Mouse (Mus musculus) myocyte (in vitro differentiated cells): ENCODE measurements at regions not wholly inside any gene's neighbourhood (a gene's known extent, or its start where the extent isn't known, plus 50 kb on each side); places are given as distances from the start of the nearest gene placed in this dataset.

Source experiments
- MAX ChIP-seq: IDR thresholded peaks from one replicate; pipeline ENCODE4 v1.6.1; 2011; ENCODE audit warnings: low read depth, mild to moderate bottlenecking, control low read depth
- MYOD1 ChIP-seq, 3 experiments: IDR thresholded peaks; one replicate each; pipeline ENCODE4 v1.6.1; 2011; ENCODE audit warnings: control low read depth in 2 of 3, low read depth in 2 of 3, mild to moderate bottlenecking in 2 of 3, moderate library complexity in 1 of 3; ENCODE audit not compliant: insufficient read length in 2 of 3, control insufficient read depth in 1 of 3
- MYOG ChIP-seq, 3 experiments: IDR thresholded peaks; one replicate each; pipeline ENCODE4 v1.6.1; 2011; ENCODE audit warnings: control low read depth in 2 of 3, low read depth in 2 of 3, mild to moderate bottlenecking in 2 of 3; ENCODE audit not compliant: insufficient read length in 2 of 3, control insufficient read depth in 1 of 3, insufficient read depth in 1 of 3
- POLR2A ChIP-seq: IDR thresholded peaks from one replicate; pipeline ENCODE4 v1.6.1; 2011; ENCODE audit warnings: low read depth, mild to moderate bottlenecking, control low read depth, moderate library complexity; ENCODE audit not compliant: insufficient read length
- POLR2AphosphoS2 ChIP-seq: IDR thresholded peaks from one replicate; pipeline ENCODE4 v1.6.1; 2011; ENCODE audit warnings: low read depth, control low read depth; ENCODE audit not compliant: insufficient read length
- TCF12 ChIP-seq: IDR thresholded peaks from one replicate; pipeline ENCODE4 v1.6.1; 2011; ENCODE audit warnings: mild to moderate bottlenecking, control low read depth; ENCODE audit not compliant: poor library complexity, insufficient read depth, severe bottlenecking

- no peak for TF ChIP-seq POLR2A
- no peak for TF ChIP-seq MYOG (IDR thresholded peaks at IDR 0.05; ENCODE audit: control insufficient read depth in 1 of 3, insufficient read depth in 1 of 3, insufficient read length in 2 of 3, low read depth in 2 of 3)
- no peak for TF ChIP-seq POLR2AphosphoS2
- TF ChIP-seq MAX = no peak
- no peak for TF ChIP-seq TCF12
- no peak for TF ChIP-seq MYOD1 (IDR thresholded peaks at IDR 0.05; ENCODE audit: control insufficient read depth in 1 of 3, insufficient read length in 2 of 3, low read depth in 2 of 3)
Observed at GRCm38 (mm10) chr8:54435694-54436093, 93.7 kb upstream of the Asb5 start.
